Mouse (Mus musculus) hindbrain, embryonic 14.5 days (tissue): Measurements from ENCODE around the gene Pnrc1. TPM values are rescaled to one million over a fixed set of nuclear protein-coding genes. Genes with fewer than 3 reads are reported as not detected.

Experiments used
- ATAC-seq: fragments of 200-750 bp; cut with Nextera tagmentation; 2 replicates; pipeline ENCODE4 v1.8.0; 2017; ENCODE audit warnings: moderate number of reproducible peaks, mild to moderate bottlenecking, moderate TSS enrichment, moderate library complexity; ENCODE audit not compliant: low FRiP score
- DNase-seq: peaks from one replicate; pipeline ENCODE4 v3.0.0-alpha.2; 2015; ENCODE audit warnings: low spot score
- H3K27ac ChIP-seq: fragments of 300-500 bp; sonication (generic); 2 replicates; pipeline ENCODE4 v1.5.1; 2014; ENCODE audit warnings: mild to moderate bottlenecking, moderate library complexity
- H3K27me3 ChIP-seq: fragments of 300-500 bp; sonication (generic); 2 replicates; pipeline ENCODE4 v1.6.1; 2014; ENCODE audit warnings: mild to moderate bottlenecking, low read length, mixed read lengths; ENCODE audit not compliant: control insufficient read depth, insufficient read depth
- H3K36me3 ChIP-seq: fragments of 300-500 bp; sonication (generic); replicated peaks from 2 replicates; pipeline ENCODE4 v1.6.1; 2014; ENCODE audit not compliant: control insufficient read depth, insufficient read depth
- H3K4me1 ChIP-seq: fragments of 300-500 bp; sonication (generic); replicated peaks from 2 replicates; pipeline ENCODE4 v1.6.1; 2014; ENCODE audit warnings: antibody characterized with exemption, low read length, mixed read lengths; ENCODE audit not compliant: control insufficient read depth, insufficient read depth
- H3K4me2 ChIP-seq: fragments of 300-500 bp; sonication (generic); replicated peaks from 2 replicates; pipeline ENCODE4 v1.6.1; 2014; ENCODE audit warnings: mild to moderate bottlenecking, moderate library complexity
- H3K4me3 ChIP-seq: fragments of 300-500 bp; sonication (generic); replicated peaks from 2 replicates; pipeline ENCODE4 v1.5.1; 2014; ENCODE audit warnings: mild to moderate bottlenecking, low read length
- H3K9ac ChIP-seq: fragments of 300-500 bp; sonication (generic); 2 replicates; pipeline ENCODE4 v1.6.1; 2014
- H3K9me3 ChIP-seq: fragments of 300-500 bp; sonication (generic); 2 replicates; pipeline ENCODE4 v1.6.1; 2016; ENCODE audit warnings: low read length; ENCODE audit not compliant: control insufficient read depth
- WGBS: fragments of 180-500 bp; shearing (Covaris S2); extraction: QIAGEN DNeasy Blood & Tissue Kit; methylation state at CpG from one replicate; pipeline ENCODE4 v1.1.7; 2014; 5-methylcytosine and 5-hydroxymethylcytosine counted together
- polyA plus RNA-seq: library from polyadenylated mRNA; unstranded; fragments of >200 nt; fragmentation: Nextera tagmentation; extraction: Ambion mirVana; gene quantifications from 2 replicates; pipeline ENCODE4 v1.2.1, GENCODE M21; 2014

Pnrc1 gene
- polyA plus RNA-seq, 1 experiment from 2014 or later = 61.4 TPM

DNA sequence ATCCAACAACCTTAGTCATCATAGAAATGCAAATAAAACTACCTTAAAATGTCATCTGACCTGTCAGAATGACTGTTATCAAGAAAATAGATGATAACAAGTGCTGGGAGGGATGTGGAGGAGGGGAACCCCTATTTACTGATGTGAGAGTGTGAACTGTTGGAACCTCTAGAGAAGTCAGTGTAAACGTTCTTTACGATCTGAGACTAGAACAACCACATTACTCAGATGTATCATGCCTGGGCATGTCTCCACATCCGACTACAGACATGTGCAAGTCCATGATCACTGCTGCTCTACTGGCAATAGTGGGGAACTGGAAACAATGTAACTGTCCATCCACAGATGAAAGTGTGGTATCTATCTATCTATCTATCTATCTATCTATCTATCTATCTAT lies 16.5 kb downstream of the Pnrc1 start:
- no peak overlapping the region for H3K4me2 ChIP-seq
- WGBS = 79% methylated on average over 3 of the region's 3 CpGs
- no peak overlapping the region for H3K9ac ChIP-seq
- H3K27ac ChIP-seq = no peak overlapping the region
- H3K4me3 ChIP-seq = no peak overlapping the region
- ATAC-seq = no peak
- no peaks in the 10 kb centered on the region for H3K4me1 ChIP-seq
- H3K9me3 ChIP-seq = no peaks in the 10 kb centered on the region
- no peak for DNase-seq
- H3K36me3 ChIP-seq = no peaks in the 10 kb centered on the region
- no peaks in the 10 kb centered on the region for H3K27me3 ChIP-seq

DNA sequence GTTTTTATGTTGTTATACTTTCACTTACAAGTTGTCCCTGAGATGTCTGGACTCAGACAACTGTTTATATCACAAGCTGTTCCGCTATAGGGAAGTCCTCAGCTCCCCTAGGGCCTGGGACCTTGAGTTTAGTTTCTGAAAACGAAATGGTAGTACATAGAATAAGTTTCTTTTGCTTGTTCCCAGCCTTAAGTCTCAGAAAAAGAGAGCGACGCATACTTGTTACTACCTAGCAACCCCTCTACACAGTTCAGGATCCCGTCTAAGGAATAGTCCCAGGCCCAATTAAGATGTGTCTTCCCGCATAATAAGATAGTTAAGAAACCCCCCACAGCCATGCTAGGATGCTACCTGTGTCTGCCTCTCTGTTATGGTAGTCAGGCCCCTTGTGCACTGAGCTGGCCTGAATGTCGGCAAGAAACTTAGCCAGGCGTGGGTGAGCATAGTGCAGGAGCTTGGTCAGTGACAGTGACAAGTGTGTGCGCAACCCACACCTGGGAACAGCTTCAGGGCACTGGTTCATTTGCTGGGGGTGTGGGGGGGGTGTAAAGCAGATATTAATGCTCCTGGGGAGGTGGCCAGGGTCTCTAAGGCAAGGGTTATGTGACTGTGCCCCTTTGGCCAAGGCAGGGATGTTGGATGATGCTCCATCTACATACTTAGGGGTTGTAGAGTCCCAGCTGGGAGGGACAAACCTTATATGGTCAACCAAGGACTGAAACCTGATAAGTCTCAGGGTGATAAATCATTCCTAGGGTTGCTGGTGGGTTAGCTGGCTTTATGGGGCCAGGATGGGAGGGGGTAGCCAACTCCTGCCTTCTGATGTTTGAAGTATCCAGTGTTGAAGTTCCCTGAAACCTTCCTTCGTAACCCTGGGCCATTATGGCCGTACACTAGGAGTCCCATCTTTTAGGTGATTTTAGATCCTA lies 19.3 kb downstream of the Pnrc1 start:
- no peak for ATAC-seq
- Histone ChIP-seq H3K27me3 (no peaks in the 10 kb centered on the region), H3K9ac (no peak overlapping the region), H3K27ac (no peak overlapping the region), H3K9me3 (no peaks in the 10 kb centered on the region), H3K4me2 (no peak overlapping the region), H3K36me3 (no peaks in the 10 kb centered on the region), H3K4me1 (no peaks in the 10 kb centered on the region), H3K4me3 (no peak overlapping the region)
- no peak for DNase-seq
- 83% methylated on average over 11 of the region's 11 CpGs for WGBS

DNA sequence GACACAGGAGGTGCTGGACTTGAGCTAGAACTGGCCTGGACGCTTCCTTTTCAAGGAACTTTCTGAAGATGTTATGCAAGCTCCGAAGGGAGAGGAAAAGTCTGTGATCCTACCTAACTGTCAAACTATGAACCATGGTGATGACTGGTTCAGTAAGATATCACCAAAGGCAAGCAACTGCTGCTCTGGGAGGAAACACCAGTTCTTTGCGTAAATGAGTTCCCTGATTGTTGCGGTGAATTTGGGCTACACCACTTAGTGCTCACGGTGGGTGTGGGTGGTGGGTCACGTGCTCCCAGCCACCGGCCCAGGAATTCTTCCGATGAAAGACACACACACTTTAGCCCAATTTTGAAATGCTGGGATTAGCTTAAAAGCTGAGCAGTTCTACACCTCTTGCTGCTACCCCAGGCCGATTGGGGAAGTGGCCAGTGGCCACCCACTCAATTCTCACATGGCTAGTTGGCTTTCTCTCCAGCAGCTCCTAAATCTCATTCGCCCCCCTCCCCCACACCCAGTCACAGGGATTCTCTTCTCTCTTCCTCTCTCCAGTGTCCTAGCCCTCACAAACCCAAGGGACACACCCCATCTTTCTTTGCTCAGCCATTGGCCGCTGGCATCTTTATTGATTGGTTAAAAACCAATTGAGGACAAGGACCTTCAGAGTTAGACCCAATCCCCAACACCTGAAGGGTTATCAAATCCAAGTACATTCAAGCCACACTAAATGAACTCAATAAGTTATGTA lies 24.8 kb downstream of the Pnrc1 start:
- DNase-seq (no peak), ATAC-seq (no peak)
- Histone ChIP-seq H3K4me1 (no peaks in the 10 kb centered on the region), H3K4me3 (no peak overlapping the region), H3K9me3 (no peaks in the 10 kb centered on the region), H3K4me2 (no peak overlapping the region), H3K27me3 (no peaks in the 10 kb centered on the region), H3K27ac (no peak overlapping the region), H3K9ac (no peak overlapping the region), H3K36me3 (no peaks in the 10 kb centered on the region)
- 93% methylated on average over 11 of the region's 11 CpGs for WGBS

DNA sequence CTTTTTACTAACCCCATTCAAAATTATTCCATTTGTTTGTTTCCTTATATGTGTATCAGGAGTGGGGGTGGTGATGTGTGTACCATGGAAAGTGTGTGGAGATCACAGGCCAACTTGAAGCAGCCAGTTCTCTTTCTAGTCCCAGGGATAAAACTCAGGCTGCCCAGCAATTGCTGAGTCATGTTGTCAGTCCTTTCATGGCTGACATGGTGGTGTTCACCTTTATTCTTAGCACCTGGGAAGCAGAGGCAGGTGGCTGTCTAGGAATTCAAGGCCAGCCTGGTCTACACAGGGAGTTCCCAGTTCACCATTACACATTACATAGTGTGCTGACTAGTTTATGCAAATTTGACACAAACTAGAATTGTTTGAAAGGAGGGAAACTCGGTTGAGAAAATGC lies 27.1 kb downstream of the Pnrc1 start:
- no peaks in the 10 kb centered on the region for H3K9me3 ChIP-seq
- no peak overlapping the region for H3K9ac ChIP-seq
- WGBS = 92% methylated on average over 1 of the region's 1 CpGs
- H3K27ac ChIP-seq = no peak overlapping the region
- no peaks in the 10 kb centered on the region for H3K27me3 ChIP-seq
- no peaks in the 10 kb centered on the region for H3K4me1 ChIP-seq
- ATAC-seq (no peak), DNase-seq (no peak)
- H3K4me2 ChIP-seq = no peak overlapping the region
- no peaks in the 10 kb centered on the region for H3K36me3 ChIP-seq
- no peak overlapping the region for H3K4me3 ChIP-seq

DNA sequence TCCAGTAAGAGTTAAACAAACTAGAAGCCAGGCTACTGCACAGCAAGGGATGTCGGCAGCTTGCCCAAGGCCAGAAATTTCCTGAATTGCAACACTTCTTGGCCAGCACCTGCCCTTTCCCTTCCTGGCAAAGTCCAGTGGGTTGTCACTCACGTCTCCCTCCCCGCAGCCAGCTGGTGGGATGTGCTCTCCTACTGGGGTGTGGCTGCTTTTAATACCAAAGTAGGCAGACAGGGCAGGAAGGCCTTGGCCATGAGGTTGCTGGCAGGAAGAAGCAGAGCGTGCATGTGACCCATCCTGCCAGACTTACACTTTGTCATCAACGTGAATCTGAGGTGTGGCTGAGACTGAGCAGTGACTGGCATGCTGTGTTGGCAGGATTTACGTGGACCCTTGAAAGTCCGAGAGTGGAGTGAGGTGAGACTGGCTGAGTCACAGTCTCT lies 28.6 kb downstream of the Pnrc1 start:
- WGBS = 72% methylated on average over 7 of the region's 7 CpGs

DNA sequence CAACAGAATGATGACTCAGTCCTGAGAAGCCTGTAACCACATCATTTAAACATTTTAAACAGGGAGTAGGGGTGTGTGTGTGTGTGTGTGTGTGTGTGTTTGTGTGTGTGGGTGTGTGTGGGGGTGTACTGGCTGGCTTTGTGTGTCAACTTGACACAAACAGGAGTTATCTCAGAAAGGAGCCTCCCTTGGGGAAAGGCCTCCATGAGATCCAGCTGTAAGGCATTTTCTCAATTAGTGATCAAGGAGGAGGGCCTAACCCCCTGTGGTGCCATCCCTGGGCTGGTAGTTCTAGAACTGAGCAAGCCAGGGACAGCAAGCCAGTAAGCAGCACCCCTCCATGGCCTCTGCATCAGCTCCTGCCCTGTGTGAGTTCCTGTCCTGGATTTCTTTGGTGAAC lies 29.7 kb downstream of the Pnrc1 start:
- Histone ChIP-seq H3K4me1 (no peaks in the 10 kb centered on the region), H3K27me3 (no peaks in the 10 kb centered on the region), H3K27ac (no peak overlapping the region), H3K4me2 (no peak overlapping the region), H3K9me3 (no peaks in the 10 kb centered on the region), H3K9ac (no peak overlapping the region), H3K4me3 (no peak overlapping the region), H3K36me3 (no peaks in the 10 kb centered on the region)
- ATAC-seq (no peak), DNase-seq (no peak)

More for the DNA sequence above, 28.6 kb downstream of the Pnrc1 start:
- Histone ChIP-seq H3K4me2 (no peak overlapping the region), H3K9ac (no peak overlapping the region), H3K4me3 (no peak overlapping the region), H3K9me3 (no peaks in the 10 kb centered on the region), H3K27ac (no peak overlapping the region), H3K36me3 (no peaks in the 10 kb centered on the region), H3K4me1 (no peaks in the 10 kb centered on the region), H3K27me3 (no peaks in the 10 kb centered on the region)
- ATAC-seq (no peak; the same call in 1 of the 2 replicates), DNase-seq (peak; percentile 42)

DNA sequence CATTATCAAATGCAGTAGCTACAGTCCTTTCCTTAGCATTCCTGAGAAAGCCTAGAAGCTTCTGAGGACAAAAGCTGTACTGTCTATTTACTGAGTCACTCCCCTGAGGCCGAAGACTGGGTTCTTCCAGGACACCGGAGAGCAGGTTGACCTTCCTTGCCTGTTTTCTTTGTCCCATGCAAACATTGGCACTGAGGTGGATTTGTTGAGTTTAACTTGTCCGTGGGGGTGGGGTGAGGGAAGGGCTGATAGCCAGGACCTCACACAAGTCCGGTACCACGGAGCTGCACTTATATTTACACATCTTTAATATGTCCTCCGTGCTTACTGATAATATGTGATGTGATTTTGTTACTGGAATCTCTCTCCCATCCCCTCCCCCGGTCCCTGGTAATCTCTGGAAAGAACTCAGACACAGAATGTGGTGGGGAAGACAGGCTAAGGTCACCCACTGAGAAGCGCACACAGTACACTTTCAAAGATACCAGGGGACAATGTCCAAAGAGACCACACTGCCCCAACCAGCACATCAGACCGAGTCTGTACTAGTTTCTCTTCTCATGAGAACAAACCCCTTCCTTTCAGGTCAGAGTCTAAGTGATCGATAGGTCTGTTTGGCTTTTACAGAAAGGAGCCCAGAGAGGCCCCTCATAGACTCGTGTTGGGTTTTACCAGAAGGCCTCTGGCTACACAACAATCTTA lies 32.5 kb downstream of the Pnrc1 start:
- no peaks in the 10 kb centered on the region for H3K4me1 ChIP-seq
- no peak overlapping the region for H3K4me2 ChIP-seq
- no peak overlapping the region for H3K9ac ChIP-seq
- no peaks in the 10 kb centered on the region for H3K9me3 ChIP-seq
- no peaks in the 10 kb centered on the region for H3K36me3 ChIP-seq
- WGBS = 84% methylated on average over 11 of the region's 11 CpGs
- no peak overlapping the region for H3K4me3 ChIP-seq
- no peak overlapping the region for H3K27ac ChIP-seq
- DNase-seq (no peak), ATAC-seq (no peak)
- no peaks in the 10 kb centered on the region for H3K27me3 ChIP-seq

DNA sequence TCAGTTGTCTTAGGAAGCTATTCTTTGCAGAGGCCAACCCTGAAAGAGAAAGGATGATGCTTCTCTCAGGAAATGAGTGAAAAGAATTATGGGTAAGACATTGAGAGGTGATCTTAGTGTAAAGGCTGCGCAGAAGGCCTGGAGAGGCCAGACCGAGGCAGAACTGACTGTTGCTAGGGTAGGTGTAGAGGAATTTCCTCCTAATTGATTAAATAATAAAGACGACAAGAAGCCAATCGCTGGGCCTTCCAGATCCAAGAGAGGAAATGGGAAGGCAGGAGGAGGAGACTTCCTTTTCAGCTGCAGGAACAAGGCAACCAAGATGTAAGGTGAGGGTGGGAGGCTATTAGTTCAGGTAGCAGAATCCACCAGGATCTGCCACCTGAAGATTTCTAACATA lies 35.3 kb downstream of the Pnrc1 start:
- WGBS = 43% methylated on average over 4 of the region's 4 CpGs
- Histone ChIP-seq H3K4me2 (no peak overlapping the region), H3K9ac (no peak overlapping the region), H3K9me3 (no peaks in the 10 kb centered on the region), H3K27me3 (no peaks in the 10 kb centered on the region), H3K36me3 (no peaks in the 10 kb centered on the region), H3K4me3 (no peak overlapping the region), H3K27ac (no peak overlapping the region), H3K4me1 (no peaks in the 10 kb centered on the region)
- DNase-seq (no peak), ATAC-seq (no peak)

DNA sequence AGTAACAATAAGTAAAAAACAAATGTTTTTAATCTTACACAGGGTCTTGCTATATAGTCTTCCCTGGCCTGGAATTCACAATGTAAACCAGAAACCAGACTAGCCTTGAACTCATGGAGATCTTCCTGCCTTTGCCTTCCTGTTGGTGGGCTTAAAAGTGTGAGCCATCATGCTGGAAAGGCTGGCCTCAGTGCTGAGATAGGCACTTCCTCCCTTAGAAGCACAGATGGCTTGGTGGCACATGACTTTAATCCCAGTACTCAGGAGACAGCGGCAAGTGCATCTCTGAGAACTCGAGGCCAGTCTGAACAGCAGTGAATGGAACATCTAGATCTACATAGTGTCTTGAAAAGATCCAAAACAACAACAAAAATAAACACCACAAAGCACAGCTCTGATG lies 39.1 kb downstream of the Pnrc1 start:
- 89% methylated on average over 2 of the region's 2 CpGs for WGBS
- no peak overlapping the region for H3K4me2 ChIP-seq
- ATAC-seq (no peak), DNase-seq (no peak)
- H3K36me3 ChIP-seq = peaks cover 3% of the 10 kb centered on the region
- no peaks in the 10 kb centered on the region for H3K9me3 ChIP-seq
- H3K4me3 ChIP-seq = no peak overlapping the region
- no peaks in the 10 kb centered on the region for H3K27me3 ChIP-seq
- H3K9ac ChIP-seq = no peak overlapping the region
- no peak overlapping the region for H3K27ac ChIP-seq
- H3K4me1 ChIP-seq = peaks cover 11% of the 10 kb centered on the region
